Mouse (Mus musculus) frontal cortex, postnatal 25 days (tissue): ENCODE data around the gene Gimap8.

ENCODE experiments used
- DNase-seq, 2 experiments: peaks; one replicate each; pipeline ENCODE4 v3.0.0; 2022; ENCODE audit warnings: low spot score in 2 of 2

Gimap8 gene

GRCm38 (mm10) chr6:48704146-48704545 is 57.1 kb downstream of the Gimap8 start:
- no peak for DNase-seq

GRCm38 (mm10) chr6:48706130-48706529 is 59.1 kb downstream of the Gimap8 start:
- no peak for DNase-seq
